Mouse (Mus musculus): Measurements from ENCODE around the gene Pfkfb3. TPM values are rescaled to one million over a fixed set of nuclear protein-coding genes. Genes with fewer than 3 reads are reported as not detected.
"Not testable (repeated sequence)": the region's sequence is repeated elsewhere in the genome, so short reads cannot be mapped to it uniquely, and the experiment has no call there.

Gene Pfkfb3
- polyA plus RNA-seq, 1 experiment: 48.0 TPM

GRCm38 (mm10) chr2:11547609-11548008 lies 6.3 kb downstream of the Pfkfb3 start:
- TF ChIP-seq CTCF (IDR thresholded peaks at IDR 0.05; ENCODE audit: borderline replicate concordance, extremely low read depth, insufficient read depth, insufficient read length) (peak; percentile 24; the same call in 1 of the 2 replicates), POLR2A (IDR thresholded peaks at IDR 0.05; ENCODE audit: borderline replicate concordance, extremely low read depth, insufficient read depth, insufficient read length, poor library complexity, severe bottlenecking) (no peak)
- no peak for DNase-seq (ENCODE audit: low read depth)

- TF ChIP-seq POLR2A (IDR thresholded peaks at IDR 0.05; ENCODE audit: borderline replicate concordance, extremely low read depth, insufficient read depth, insufficient read length, poor library complexity, severe bottlenecking) (no peak), CTCF (IDR thresholded peaks at IDR 0.05; ENCODE audit: borderline replicate concordance, extremely low read depth, insufficient read depth, insufficient read length) (no peak)
- no peak for DNase-seq (ENCODE audit: low read depth)
Observed at GRCm38 (mm10) chr2:11546091-11546490, 7.8 kb downstream of the Pfkfb3 start.

- TF ChIP-seq POLR2A (IDR thresholded peaks at IDR 0.05; ENCODE audit: borderline replicate concordance, extremely low read depth, insufficient read depth, insufficient read length, poor library complexity, severe bottlenecking): no peak
- no peak for TF ChIP-seq CTCF (IDR thresholded peaks at IDR 0.05; ENCODE audit: borderline replicate concordance, extremely low read depth, insufficient read depth, insufficient read length)
- no peak for DNase-seq (ENCODE audit: low read depth)
Observed at GRCm38 (mm10) chr2:11545380-11545779, 8.5 kb downstream of the Pfkfb3 start.

GRCm38 (mm10) chr2:11544342-11544741 lies 9.5 kb downstream of the Pfkfb3 start:
- no peak for DNase-seq (ENCODE audit: low read depth)
- TF ChIP-seq CTCF (IDR thresholded peaks at IDR 0.05; ENCODE audit: borderline replicate concordance, extremely low read depth, insufficient read depth, insufficient read length): no peak
- no peak for TF ChIP-seq POLR2A (IDR thresholded peaks at IDR 0.05; ENCODE audit: borderline replicate concordance, extremely low read depth, insufficient read depth, insufficient read length, poor library complexity, severe bottlenecking)

GRCm38 (mm10) chr2:11543158-11543557 lies 10.7 kb downstream of the Pfkfb3 start:
- no peak for DNase-seq (ENCODE audit: low read depth)
- TF ChIP-seq CTCF (IDR thresholded peaks at IDR 0.05; ENCODE audit: borderline replicate concordance, extremely low read depth, insufficient read depth, insufficient read length) (no peak), POLR2A (IDR thresholded peaks at IDR 0.05; ENCODE audit: borderline replicate concordance, extremely low read depth, insufficient read depth, insufficient read length, poor library complexity, severe bottlenecking) (no peak)

GRCm38 (mm10) chr2:11542640-11543039 lies 11.2 kb downstream of the Pfkfb3 start:
- peak; percentile 72 for DNase-seq (ENCODE audit: low read depth)
- TF ChIP-seq POLR2A (IDR thresholded peaks at IDR 0.05; ENCODE audit: borderline replicate concordance, extremely low read depth, insufficient read depth, insufficient read length, poor library complexity, severe bottlenecking): no peak
- peak; percentile 67; the same call in 1 of the 2 replicates for TF ChIP-seq CTCF (IDR thresholded peaks at IDR 0.05; ENCODE audit: borderline replicate concordance, extremely low read depth, insufficient read depth, insufficient read length)

GRCm38 (mm10) chr2:11542121-11542520 lies 11.8 kb downstream of the Pfkfb3 start:
- TF ChIP-seq CTCF (IDR thresholded peaks at IDR 0.05; ENCODE audit: borderline replicate concordance, extremely low read depth, insufficient read depth, insufficient read length) (no peak), POLR2A (IDR thresholded peaks at IDR 0.05; ENCODE audit: borderline replicate concordance, extremely low read depth, insufficient read depth, insufficient read length, poor library complexity, severe bottlenecking) (no peak)
- DNase-seq (ENCODE audit: low read depth): no peak

- not testable (repeated sequence) for DNase-seq (ENCODE audit: low read depth)
Observed at GRCm38 (mm10) chr2:11541528-11541927, 12.3 kb downstream of the Pfkfb3 start.

- no peak for DNase-seq (ENCODE audit: low read depth)
- TF ChIP-seq CTCF (IDR thresholded peaks at IDR 0.05; ENCODE audit: borderline replicate concordance, extremely low read depth, insufficient read depth, insufficient read length): no peak
- no peak for TF ChIP-seq POLR2A (IDR thresholded peaks at IDR 0.05; ENCODE audit: borderline replicate concordance, extremely low read depth, insufficient read depth, insufficient read length, poor library complexity, severe bottlenecking)
Observed at GRCm38 (mm10) chr2:11535966-11536365, 17.9 kb downstream of the Pfkfb3 start.

GRCm38 (mm10) chr2:11535412-11535928 lies 18.4 kb downstream of the Pfkfb3 start:
- peak; percentile 95 for DNase-seq (ENCODE audit: low read depth)
- no peak for TF ChIP-seq CTCF (IDR thresholded peaks at IDR 0.05; ENCODE audit: borderline replicate concordance, extremely low read depth, insufficient read depth, insufficient read length)
- TF ChIP-seq POLR2A (IDR thresholded peaks at IDR 0.05; ENCODE audit: borderline replicate concordance, extremely low read depth, insufficient read depth, insufficient read length, poor library complexity, severe bottlenecking): no peak

GRCm38 (mm10) chr2:11534826-11535225 lies 19.1 kb downstream of the Pfkfb3 start:
- DNase-seq (ENCODE audit: low read depth): no peak
- TF ChIP-seq POLR2A (IDR thresholded peaks at IDR 0.05; ENCODE audit: borderline replicate concordance, extremely low read depth, insufficient read depth, insufficient read length, poor library complexity, severe bottlenecking): no peak
- no peak for TF ChIP-seq CTCF (IDR thresholded peaks at IDR 0.05; ENCODE audit: borderline replicate concordance, extremely low read depth, insufficient read depth, insufficient read length)

GRCm38 (mm10) chr2:11530101-11530500 lies 23.8 kb downstream of the Pfkfb3 start:
- no peak for TF ChIP-seq CTCF (IDR thresholded peaks at IDR 0.05; ENCODE audit: borderline replicate concordance, extremely low read depth, insufficient read depth, insufficient read length)
- TF ChIP-seq POLR2A (IDR thresholded peaks at IDR 0.05; ENCODE audit: borderline replicate concordance, extremely low read depth, insufficient read depth, insufficient read length, poor library complexity, severe bottlenecking): no peak
- DNase-seq (ENCODE audit: low read depth): no peak

Data from brain, embryonic 14.5 days (tissue).